In the genomic region with DNA sequence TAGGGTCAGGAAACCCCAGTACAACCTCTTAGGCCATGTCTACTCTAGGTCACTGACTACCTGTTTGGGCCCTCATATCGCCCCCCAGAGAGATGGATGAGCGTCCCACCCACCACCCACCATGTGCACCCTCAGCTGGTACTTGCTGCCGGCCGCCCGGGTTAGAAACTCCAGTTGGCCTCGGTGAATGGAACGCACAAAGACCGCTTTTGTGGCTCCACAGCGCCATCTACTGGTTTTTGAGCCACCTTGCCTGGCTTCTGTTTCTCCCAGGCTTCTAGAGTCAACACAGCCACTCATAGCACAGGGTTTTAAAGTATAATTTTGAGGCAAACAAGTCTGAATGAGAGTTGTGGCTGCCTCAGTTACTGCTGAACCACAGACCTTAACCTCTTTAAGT, we compare ENCODE assay signal across 8 mouse cellular contexts. TPM values are rescaled to one million over a fixed set of nuclear protein-coding genes. Genes with fewer than 3 reads are reported as not detected.
DNase-seq lines count a peak whose midpoint lies in the region; ATAC-seq lines count a peak whose summit lies in the region.

No protein-coding gene starts in this region.

- 0 out of 2 replicates have a peak, but pooled peaks cover 6% of the 10 kb centered on the region for H3K4me1 ChIP-seq in intestine, embryonic 16.5 days (ENCODE audit: control insufficient read depth, insufficient read depth, low read length)
- H3K4me1 ChIP-seq in limb, embryonic 10.5 days: peaks cover 15% of the 10 kb centered on the region
- H3K4me1 ChIP-seq in neural tube, embryonic 14.5 days (ENCODE audit: control insufficient read depth, insufficient read depth, low read length): no peaks in the 10 kb centered on the region

- no peaks in the 10 kb centered on the region for H3K9me3 ChIP-seq in intestine, embryonic 16.5 days (ENCODE audit: control insufficient read depth, low read length)
- H3K9me3 ChIP-seq in limb, embryonic 10.5 days (replicated peaks): no peaks in the 10 kb centered on the region
- no peaks in the 10 kb centered on the region for H3K9me3 ChIP-seq in neural tube, embryonic 14.5 days (ENCODE audit: control insufficient read depth, low read length)

- H3K27me3 ChIP-seq in intestine, embryonic 16.5 days (replicated peaks; ENCODE audit: control insufficient read depth, insufficient read depth, low read length): no peaks in the 10 kb centered on the region
- H3K27me3 ChIP-seq in limb, embryonic 10.5 days (ENCODE audit: low read depth, poor library complexity, severe bottlenecking): peaks cover 15% of the 10 kb centered on the region; the same call in 1 of the 2 replicates
- no peaks in the 10 kb centered on the region for H3K27me3 ChIP-seq in neural tube, embryonic 14.5 days (ENCODE audit: control insufficient read depth, insufficient read depth, low read length)

- under 1% methylated on average over 9 of the region's 9 CpGs for WGBS in intestine, embryonic 16.5 days
- WGBS in limb, embryonic 10.5 days: 3% methylated on average over 9 of the region's 9 CpGs
- 3% methylated on average over 9 of the region's 9 CpGs for WGBS in neural tube, embryonic 14.5 days

- no peak overlapping the region for H3K9ac ChIP-seq in intestine, embryonic 16.5 days (ENCODE audit: low read depth, low read length)
- no peak overlapping the region for H3K9ac ChIP-seq in neural tube, embryonic 14.5 days (replicated peaks; ENCODE audit: low read depth, low read length)

- 0 out of 2 replicates have a peak, but pooled peaks have one; percentile 11 for ATAC-seq in intestine, embryonic 16.5 days
- ATAC-seq in neural tube, embryonic 14.5 days (ENCODE audit: low read depth): 0 out of 2 replicates have a peak, but pooled peaks have one; percentile 46

- no peaks in the 10 kb centered on the region for H3K36me3 ChIP-seq in intestine, embryonic 16.5 days (ENCODE audit: control insufficient read depth, insufficient read depth, low read length)
- no peaks in the 10 kb centered on the region for H3K36me3 ChIP-seq in limb, embryonic 10.5 days
- no peaks in the 10 kb centered on the region for H3K36me3 ChIP-seq in neural tube, embryonic 14.5 days (ENCODE audit: control insufficient read depth, insufficient read depth, low read length)

- peak; percentile 53 for DNase-seq in heart, adult 8-10 months (ENCODE audit: low spot score)
- DNase-seq in heart, postnatal 25 days (ENCODE audit: low spot score): no peak
- DNase-seq in brain, adult 2 months (ENCODE audit: low read depth, low spot score): peak; percentile 78
- peak; percentile 8 for DNase-seq in fibroblast of lung, adult 2 months (ENCODE audit: low read depth)
- peak; percentile 90 for DNase-seq in limb, embryonic 10.5 days (ENCODE audit: low spot score)
- DNase-seq in testis, postnatal 10 days (ENCODE audit: low spot score): peak; percentile 82

- H3K4me2 ChIP-seq in intestine, embryonic 16.5 days (ENCODE audit: low read depth, low read length): no peak overlapping the region
- no peak overlapping the region for H3K4me2 ChIP-seq in neural tube, embryonic 14.5 days (ENCODE audit: low read depth, low read length)

- intact Hi-C loops in heart, postnatal 25 days (cut with DNase I): loop anchor here (1.0 to 2.0 kb wide), 2 partner anchors 448 to 506 kb away; no protein-coding TSS in a partner anchor

- no peak overlapping the region for H3K27ac ChIP-seq in intestine, embryonic 16.5 days (ENCODE audit: low read length)
- no peak overlapping the region for H3K27ac ChIP-seq in limb, embryonic 10.5 days
- H3K27ac ChIP-seq in neural tube, embryonic 14.5 days (ENCODE audit: low read depth, low read length): no peak overlapping the region

- H3K4me3 ChIP-seq in intestine, embryonic 16.5 days (ENCODE audit: low read length): no peak overlapping the region
- no peak overlapping the region for H3K4me3 ChIP-seq in limb, embryonic 10.5 days
- no peak overlapping the region for H3K4me3 ChIP-seq in neural tube, embryonic 14.5 days (ENCODE audit: low read depth, low read length)

RNA-seq across cellular contexts. Expression of gene Myl10, which starts 13.9 kb away (rescaled TPM):
- total RNA-seq in heart, adult 8-10 months (2022): not detected
- total RNA-seq in heart, postnatal 25 days (2021): not detected
- not detected in 2 replicates for polyA plus RNA-seq in intestine, embryonic 16.5 days (2015; fragmentation: Nextera tagmentation; extraction: Ambion mirVana)
- not detected in 2 replicates for polyA plus RNA-seq in limb, embryonic 10.5 days (2016; fragmentation: Nextera tagmentation; extraction: Ambion mirVana)
- polyA plus RNA-seq in neural tube, embryonic 14.5 days (2014; fragmentation: Nextera tagmentation; extraction: Ambion mirVana): not detected in 2 replicates
